Mouse (Mus musculus): ENCODE results near the gene Thap8.

DNA sequence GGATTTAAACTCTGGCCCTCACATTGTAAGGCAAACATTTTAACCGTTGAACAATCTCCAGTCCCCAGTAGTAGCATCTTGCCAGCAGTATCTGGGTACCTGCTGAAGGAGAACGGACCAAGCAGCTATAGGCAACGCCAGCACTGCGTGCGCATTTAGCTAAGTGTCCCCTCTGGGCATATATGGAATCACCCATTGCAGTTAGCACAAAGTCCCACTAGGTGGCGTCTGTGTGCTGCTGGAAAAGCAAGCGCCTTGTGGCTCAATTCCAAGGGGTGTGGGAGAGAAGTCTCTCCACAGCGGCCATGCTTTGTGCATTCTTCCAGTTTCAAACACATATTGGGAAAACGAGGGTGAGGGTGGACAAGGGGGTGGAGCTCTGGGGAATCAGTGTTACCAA lies 56.5 kb downstream of the Thap8 start:
- TF ChIP-seq GATA1 (IDR thresholded peaks at IDR 0.05; ENCODE audit: low read length) (no peak), TAL1 (IDR thresholded peaks at IDR 0.05; ENCODE audit: low read length) (no peak)
